Mouse (Mus musculus) adrenal gland, adult 2 months (tissue): ENCODE results near the gene Baz1a. TPM values are rescaled to one million over a fixed set of nuclear protein-coding genes. Genes with fewer than 3 reads are reported as not detected.
"Not testable (repeated sequence)": the region's sequence is repeated elsewhere in the genome, so short reads cannot be mapped to it uniquely, and the experiment has no call there.

ENCODE experiments used
- DNase-seq: peaks from one replicate; pipeline ENCODE4 v3.0.0; 2021
- polyA plus RNA-seq: library from polyadenylated mRNA; depleted of rRNA; stranded (reverse); fragments of >200 nt; gene quantifications from 2 replicates; pipeline ENCODE4 v1.2.3, GENCODE M21; 2012
- total RNA-seq, 2 experiments: library from RNA; stranded (reverse); gene quantifications; 2 replicates each; pipeline ENCODE4 v1.2.3; 2021

Baz1a gene
- total and polyA plus RNA-seq, 3 experiments = 1.4 to 37.6 (median 16.5) TPM

DNA sequence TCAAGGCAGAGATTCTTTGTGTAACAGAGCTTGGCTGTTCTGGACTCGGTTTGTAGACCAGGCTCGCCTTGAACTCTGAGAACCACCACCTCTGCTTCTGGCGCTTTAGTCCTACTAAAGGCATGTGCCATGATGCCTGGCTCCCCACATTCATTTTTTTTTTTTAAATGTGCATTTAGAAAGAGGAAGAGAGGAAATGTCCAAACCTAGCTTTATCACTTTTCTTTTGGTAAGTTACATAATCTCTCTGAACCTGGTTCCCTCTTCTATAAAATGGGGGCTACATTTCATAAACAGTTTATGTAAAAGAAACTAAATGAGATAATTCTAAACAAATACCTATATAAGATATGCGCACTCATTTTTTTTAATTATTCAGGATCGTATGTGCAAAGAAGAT is 33.2 kb downstream of the Baz1a start:
- DNase-seq = no peak

DNA sequence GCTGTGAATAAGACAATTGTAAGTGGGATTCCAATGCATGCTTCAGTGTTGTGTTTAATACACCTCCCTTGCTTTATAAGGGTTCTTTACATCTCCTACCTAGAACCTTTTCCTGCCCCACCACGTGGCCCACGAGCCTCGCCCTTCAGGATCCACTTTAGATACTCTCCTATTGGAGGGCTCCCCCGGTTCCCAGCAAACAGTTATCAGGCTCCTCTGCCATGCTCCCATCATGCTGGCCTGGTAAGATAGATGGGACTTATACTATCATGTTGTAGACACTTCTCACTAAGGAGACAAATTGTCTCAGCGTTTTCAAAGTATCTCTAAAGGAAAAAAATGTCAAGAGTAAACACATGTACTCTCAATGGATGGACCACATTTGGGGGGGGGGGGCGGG is 33.6 kb downstream of the Baz1a start:
- no peak for DNase-seq

DNA sequence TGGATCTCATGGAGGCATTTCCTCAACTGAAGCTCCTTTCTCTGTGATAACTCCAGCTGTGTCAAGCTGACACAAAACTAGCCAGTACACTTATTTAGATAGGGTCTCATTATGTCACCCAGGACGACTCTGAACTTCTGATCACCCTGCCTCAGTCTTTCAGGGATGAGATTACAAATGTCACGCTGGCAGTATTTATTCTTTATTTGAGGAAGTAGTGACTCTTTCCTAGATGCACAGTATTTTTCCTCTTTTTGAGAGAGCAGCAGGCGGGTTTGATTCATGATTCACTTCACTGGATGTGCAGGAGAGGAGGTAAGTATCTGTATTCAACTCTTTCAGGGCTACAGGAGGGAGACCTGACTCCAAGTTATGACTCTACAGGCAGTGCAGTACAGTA is 45.1 kb downstream of the Baz1a start:
- no peak for DNase-seq

DNA sequence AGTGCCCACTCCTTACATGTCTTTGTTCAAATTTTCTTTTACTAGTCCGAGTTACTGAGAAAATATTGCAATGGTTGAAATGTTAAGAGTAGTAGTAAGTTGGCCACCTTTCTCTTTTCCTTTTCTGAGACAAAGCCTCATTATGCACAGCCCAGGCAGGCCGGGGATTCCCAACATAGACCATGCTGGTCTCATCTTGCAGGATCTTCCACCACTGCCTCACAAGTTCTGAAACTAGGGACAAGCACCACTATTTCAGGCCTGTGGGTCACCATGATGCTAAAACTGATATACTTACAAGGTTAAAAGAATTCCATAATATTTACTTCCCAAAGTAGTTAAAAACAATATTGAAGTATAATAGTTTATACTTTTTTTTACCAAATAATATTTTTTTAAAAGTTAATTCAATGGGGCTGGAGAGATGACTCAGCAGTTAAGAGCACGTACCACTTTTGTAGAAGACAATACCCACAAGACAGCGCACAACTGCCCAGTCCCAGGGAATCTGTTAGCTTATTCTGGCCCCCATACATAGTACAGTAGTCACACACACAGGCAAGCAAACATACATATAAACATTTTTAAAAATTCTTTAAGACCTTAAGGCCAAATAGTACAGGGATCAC is 48.5 kb downstream of the Baz1a start:
- no peak for DNase-seq

DNA sequence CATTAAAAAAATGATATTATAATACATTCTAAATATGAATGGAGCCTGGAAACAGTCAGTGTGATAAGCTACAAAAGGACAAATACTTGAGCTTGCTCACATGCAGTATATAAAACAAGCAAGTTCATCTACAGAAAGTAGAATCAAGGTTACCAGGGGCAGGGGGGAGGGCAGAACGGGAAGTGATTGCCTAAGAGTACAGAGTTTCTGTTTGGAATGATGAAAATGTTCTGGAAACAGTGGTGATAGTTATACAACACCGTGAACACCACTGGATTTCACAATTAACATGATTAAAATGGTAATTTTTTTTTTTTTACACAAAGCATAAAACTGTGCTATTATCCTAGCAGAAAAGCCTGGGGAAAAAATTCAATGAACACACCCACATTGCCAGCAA is 54.6 kb downstream of the Baz1a start:
- DNase-seq = peak; percentile 34

DNA sequence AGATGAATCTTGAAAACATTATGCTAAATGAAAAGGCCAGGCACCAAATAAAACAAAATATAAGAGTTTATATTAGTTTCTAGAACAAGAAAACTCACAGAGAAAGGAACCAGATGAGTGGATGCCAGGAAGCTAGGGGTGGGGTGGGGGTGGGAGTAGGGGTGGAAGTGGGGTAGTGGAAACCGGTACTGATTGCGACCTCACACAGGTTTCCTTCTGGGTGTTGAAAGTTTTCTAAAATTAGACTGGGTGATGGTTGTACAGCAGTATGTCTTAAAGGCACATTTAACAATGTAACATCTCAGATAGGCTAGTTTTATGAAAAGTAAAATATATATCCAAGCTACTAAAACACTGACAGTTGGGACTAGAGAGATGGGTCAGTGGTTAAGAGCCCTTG is 57.2 kb downstream of the Baz1a start:
- DNase-seq = no peak

GRCm38 (mm10) chr12:54956457-54956856 is 57.7 kb downstream of the Baz1a start:
- no peak for DNase-seq

DNA sequence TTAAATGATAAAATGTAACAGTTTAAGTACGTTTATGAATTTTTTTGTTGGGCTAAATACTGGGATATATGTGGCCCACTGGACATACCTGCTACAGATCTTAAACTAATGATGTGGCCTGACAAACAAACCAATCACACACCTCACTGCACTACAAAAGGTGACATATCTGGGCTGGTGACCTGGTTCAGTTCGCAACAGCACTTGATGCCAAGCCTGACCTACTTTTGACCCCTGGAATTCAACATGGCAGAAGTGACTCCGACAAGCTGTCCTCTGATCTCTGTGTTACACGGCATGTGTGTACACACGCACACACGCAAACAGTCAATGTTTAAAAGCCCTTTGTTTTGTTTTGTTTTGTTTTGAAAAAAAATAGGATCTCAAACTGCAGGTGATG is 68.0 kb downstream of the Baz1a start:
- DNase-seq = no peak

DNA sequence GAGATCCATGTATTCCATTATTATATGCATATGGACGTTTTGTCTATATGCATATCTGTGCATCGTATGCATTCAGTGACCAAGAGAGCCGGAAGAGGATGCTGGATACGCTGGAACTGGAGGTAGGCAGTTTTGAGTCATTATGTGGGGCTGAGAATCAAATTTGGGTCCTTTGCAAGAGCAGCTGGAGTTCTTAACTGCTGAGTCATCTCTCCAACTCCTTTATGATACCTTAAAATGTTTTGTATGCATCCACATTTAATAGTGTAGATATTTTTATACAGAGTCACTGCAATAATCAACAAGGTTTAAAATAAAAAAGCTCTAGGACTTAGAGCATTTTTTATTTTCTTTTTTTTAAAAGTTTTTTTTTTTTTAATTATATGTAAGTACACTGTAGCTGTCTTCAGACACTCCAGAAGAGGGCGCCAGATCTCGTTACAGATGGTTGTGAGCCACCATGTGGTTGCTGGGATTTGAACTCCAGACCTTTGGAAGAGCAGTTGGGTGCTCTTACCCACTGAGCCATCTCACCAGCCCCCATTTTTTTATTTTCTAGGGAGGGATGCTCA is 71.5 kb downstream of the Baz1a start:
- DNase-seq = not testable (repeated sequence)

GRCm38 (mm10) chr12:54937581-54938343 is 76.4 kb downstream of the Baz1a start:
- not testable (repeated sequence) for DNase-seq

- no peak for DNase-seq
Measured at GRCm38 (mm10) chr12:54910387-54910786, 103.8 kb downstream of the Baz1a start.

- not testable (repeated sequence) for DNase-seq
Measured at GRCm38 (mm10) chr12:54892559-54892958, 121.6 kb downstream of the Baz1a start.

DNA sequence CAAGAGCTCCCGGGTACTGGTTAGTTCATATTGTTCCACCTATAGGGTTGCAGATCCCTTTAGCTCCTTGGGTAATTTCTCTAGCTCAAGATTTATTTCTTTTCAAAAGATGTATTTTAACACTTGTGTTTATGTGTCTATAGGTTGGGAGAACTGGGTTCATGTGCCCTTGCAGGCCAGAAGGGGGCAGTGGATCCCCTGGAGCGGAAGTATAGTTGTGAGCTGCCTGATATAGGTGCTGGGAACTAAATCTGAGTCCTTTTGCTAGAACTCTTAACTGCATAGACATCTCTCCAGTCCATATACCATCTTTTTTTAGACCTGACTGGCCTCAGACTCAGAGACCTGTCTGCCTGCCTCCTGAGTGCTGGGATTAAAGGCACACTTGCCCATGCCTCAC is 123.7 kb downstream of the Baz1a start:
- no peak for DNase-seq

- no peak for DNase-seq
Measured at GRCm38 (mm10) chr12:54887580-54888127, 126.5 kb downstream of the Baz1a start.

DNA sequence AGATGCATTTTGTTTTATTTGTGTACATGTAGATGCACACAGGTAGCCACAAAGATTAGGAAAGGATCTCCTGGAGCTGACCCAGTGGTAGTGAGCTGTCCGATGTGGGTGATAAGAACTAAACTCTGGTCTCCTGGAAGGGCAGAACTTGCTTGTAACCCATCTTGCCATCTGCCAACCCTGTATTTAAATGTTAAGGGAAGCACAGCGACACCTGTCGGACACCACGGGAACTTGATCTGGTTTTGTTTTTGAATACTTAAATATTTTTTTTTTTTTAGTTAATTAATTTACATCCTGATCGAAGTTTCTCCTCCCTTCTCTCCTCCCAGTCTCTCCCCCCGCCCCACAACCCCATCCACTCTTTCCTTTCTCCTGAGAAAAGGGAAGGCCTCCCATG is 134.5 kb downstream of the Baz1a start:
- peak; percentile 50 for DNase-seq

GRCm38 (mm10) chr12:54879211-54879610 is 134.9 kb downstream of the Baz1a start:
- DNase-seq = no peak

- DNase-seq = no peak
Measured at GRCm38 (mm10) chr12:54877875-54878274, 136.3 kb downstream of the Baz1a start.

DNA sequence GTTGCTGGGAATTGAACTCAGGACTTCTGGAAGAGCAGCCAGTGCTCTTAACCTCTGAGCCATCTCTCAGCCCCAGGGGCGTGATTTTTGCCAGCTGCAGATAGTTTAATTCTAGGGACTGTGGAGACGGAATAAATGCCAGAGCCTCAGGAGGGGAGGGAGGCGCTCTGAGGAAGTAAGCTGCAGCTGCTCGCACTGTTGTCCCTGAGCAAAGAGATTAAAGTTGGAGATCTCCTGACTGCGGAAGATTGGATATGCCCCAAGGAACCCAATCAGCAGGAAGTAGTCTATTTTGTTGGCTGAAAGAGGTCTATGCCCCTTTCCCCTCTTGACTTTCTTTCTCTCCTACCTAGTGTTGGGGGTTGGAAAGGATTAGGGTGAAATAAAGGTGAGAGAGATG is 137.3 kb downstream of the Baz1a start:
- DNase-seq = no peak

DNA sequence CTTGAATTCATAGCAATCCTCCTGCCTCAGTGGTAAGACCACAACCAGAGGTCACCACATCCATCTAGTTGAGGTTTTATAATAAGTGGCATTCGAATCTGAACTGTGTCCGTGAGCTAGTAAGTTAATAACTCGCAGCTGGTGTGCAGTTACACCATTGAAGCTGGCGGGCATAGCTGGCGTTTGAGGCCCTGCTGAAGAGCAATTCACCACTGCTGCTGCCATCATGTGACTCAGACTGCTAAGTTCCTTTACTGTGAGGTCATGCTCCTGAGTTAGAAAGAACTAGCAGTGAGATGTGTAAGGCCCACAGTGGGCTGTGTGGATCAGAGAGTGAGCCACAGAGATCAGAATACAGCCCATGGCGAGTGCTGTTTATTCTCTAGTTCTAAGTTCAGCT is 139.4 kb downstream of the Baz1a start:
- DNase-seq = no peak

GRCm38 (mm10) chr12:54862606-54863535 is 151.3 kb downstream of the Baz1a start, which contains the start of gene Cfl2:
Gene Cfl2 (minus strand): TSS chr12:54862877.
- DNase-seq = peak; percentile 92

GRCm38 (mm10) chr12:54861991-54862605 is 152.1 kb downstream of the Baz1a start:
- peak; percentile 56 for DNase-seq
